Mouse (Mus musculus) bone marrow macrophage, adult 2 months (primary cell): Measurements from ENCODE around the gene Cd46.

Experiments used
- CTCF ChIP-seq: IDR thresholded peaks from 2 replicates; pipeline ENCODE4 v1.5.1; 2012; ENCODE audit warnings: low read depth, mild to moderate bottlenecking, low read length, moderate library complexity
- POLR2A ChIP-seq: IDR thresholded peaks from 2 replicates; pipeline ENCODE4 v1.6.1; 2012; ENCODE audit warnings: mild to moderate bottlenecking, low read depth, low read length, borderline replicate concordance

GRCm38 (mm10) chr1:195130953-195131674 is 39.1 kb upstream of the Cd46 start, which contains the start of gene Cr1l:
- TF ChIP-seq POLR2A (no peak), CTCF (no peak; the same call in 1 of the 2 replicates)
